Mouse (Mus musculus): ENCODE data around the gene Ntm. TPM values are rescaled to one million over a fixed set of nuclear protein-coding genes. Genes with fewer than 3 reads are reported as not detected.

Gene Ntm
- polyA plus RNA-seq, 2 experiments from 2014 or later, result not detected

DNA sequence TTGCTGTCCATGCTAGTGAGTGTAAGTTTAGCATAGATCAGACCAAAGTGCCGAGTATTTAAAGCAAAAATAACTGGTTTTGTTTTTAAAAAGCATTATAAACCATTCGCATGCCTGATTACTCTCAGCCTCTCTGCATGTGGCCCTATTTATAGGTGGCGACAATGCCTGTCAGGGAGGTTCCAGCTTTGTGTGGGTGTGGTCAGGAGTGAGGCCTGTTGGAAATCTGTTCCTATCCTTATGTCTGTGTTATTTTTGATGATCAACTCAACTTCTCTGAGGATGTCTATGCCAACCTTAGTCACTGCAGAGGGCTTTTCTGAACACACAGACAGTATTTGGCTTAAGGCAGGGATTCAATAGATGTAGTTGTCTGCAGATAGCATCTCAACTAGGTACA lies 78.9 kb downstream of the Ntm start:
- ATAC-seq, result no peak

DNA sequence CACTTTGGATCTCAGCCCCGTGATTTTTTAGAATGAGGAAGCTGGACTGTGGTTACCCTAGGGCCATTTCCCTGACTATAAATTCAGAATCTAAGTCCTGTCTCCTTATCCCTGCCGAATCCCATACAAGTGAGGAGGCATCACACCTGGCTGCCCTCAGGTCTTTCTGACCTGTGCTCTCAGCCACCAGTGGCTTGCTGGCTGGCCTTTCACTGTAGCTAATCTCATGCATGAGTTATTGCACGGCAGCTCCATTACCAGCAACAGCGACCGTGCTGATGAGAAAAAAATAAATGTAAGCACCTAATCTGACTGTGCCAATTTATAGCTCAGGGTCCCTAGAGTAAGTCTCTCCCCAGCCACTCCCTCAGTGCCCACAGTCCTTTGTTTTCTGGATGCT lies 81.3 kb downstream of the Ntm start:
- ATAC-seq, result no peak

DNA sequence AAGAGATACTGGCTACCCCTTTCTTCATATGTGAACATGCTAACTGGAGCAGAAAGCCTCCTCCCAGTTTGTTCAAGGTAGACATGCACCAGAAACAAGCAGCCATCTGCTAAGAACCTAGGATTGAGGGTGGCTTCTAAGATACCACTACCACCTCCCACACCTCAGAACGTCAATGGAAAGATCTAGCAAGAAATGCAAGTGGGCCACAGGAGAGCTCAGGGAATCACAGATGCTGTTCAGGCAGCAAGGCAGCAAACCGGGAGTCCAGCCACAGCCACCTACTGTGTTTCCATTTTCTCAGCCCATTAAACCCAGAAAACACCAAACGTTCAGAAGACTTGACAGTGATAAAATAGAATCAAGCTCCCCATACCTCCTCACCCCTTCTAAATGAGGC lies 85.4 kb downstream of the Ntm start:
- ATAC-seq, result no peak

DNA sequence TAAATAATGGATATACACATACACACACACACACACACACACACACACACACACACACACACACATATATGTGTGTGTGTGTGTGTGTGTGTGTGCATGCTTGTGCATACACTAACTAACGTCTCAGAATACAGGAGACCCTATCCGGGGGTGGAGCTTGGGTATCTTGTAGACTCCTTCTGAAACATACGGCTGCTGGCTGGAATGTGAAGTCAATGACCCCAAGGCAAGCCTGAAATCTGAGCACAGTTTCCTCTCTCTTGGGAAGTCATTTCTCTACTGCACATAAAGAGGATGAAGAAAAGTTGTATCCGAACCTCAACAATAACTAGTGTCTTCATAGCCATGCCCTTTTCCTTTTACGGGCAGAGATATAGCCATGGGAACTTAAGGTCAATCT lies 95.2 kb downstream of the Ntm start:
- no peak for ATAC-seq

DNA sequence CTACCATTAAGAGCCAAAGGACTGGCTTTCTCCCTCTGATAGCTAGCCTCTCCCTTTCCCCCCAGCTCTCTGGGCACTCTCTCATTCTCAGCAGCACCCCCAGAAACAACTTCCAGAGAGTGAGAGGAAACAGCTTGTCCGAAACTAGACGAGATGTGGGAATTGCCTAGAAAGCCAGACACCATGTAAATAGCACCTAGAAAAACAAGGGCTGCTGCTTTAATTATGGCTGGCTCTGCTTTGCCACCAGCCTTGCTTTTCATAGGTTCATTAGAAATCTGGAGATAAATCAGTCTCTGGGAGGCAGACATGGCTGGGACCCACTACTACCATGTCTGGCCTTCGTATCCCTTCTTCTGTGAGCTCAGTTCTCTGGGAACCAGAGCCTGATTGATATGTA lies 96.1 kb downstream of the Ntm start:
- ATAC-seq, result no peak

DNA sequence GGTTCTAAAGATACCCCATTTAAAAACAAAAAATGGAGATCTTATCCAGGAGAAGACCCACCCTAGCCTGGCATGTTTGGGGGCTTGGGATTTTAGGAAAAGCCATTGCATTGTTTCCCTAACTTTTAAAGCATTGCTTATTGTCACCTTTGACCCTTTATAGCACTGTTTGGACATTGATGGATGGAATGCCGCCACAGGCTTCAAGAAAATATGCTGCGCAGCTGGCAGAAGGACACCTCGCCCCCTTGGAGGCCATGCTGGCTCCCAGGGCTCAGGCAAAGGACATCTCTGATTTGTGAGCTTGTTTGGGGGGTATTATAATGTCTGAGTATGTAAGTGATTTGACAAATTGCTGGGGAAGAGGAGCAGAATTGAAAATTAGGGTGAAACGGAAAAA lies 96.8 kb downstream of the Ntm start:
- no peak for ATAC-seq

DNA sequence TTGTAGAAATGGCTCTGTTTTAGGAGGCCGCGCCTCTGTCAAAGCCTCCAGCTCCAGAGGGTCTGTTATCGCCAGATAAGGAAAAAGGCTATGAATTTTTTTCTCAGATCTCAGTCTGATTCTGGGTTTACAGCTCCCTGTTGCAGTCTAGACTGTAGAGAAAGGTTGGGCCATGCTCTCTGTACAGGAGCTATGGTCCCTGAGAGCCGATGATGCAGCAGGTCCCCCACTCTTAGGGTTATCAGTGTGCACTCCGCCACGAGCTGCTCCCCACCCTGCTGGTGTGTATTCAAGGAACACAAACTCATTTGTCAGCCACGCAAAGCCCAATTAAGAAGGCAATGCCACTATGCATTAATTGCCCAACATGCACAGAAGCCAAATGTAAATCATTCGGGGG lies 97.4 kb downstream of the Ntm start:
- no peak for ATAC-seq

DNA sequence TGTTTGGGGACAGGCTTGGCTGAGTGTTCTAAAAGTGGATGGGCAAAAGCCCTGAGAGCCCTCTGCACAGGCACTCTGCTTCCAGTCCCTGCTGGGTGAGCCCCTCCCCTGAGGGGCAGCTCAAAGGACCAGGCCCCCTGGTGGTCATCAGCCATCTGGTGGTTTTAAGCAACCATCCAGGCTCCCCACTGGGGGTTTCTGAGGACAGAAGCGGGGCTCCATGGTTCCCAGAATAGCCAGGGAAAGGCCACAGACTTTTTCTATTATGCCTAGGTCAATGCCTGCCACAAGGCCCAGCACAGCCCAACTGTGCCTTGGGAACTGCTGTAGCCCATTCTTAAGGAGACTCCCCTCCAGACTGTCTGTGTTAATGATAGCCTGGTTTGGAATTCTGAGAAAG lies 98.1 kb downstream of the Ntm start:
- ATAC-seq, result no peak

DNA sequence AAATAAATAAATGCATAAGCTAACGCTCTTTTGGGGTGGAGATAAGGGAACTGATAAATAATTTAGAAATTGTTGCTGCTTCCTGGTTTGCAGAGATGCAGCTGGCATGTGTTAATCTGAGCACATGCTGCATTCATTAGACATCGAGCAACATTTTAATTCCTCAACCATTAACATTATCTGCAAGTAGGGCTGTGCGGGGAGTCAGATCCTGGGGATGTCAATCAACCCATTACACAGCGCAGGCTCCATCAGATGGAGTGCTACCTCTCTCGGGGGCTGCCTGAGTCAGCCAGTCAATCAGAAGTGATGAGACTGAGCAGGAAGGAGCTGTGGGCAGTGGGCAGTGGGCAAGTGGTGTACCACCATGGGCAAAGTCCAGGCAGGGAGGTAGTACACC lies 100.5 kb downstream of the Ntm start:
- ATAC-seq, result no peak

DNA sequence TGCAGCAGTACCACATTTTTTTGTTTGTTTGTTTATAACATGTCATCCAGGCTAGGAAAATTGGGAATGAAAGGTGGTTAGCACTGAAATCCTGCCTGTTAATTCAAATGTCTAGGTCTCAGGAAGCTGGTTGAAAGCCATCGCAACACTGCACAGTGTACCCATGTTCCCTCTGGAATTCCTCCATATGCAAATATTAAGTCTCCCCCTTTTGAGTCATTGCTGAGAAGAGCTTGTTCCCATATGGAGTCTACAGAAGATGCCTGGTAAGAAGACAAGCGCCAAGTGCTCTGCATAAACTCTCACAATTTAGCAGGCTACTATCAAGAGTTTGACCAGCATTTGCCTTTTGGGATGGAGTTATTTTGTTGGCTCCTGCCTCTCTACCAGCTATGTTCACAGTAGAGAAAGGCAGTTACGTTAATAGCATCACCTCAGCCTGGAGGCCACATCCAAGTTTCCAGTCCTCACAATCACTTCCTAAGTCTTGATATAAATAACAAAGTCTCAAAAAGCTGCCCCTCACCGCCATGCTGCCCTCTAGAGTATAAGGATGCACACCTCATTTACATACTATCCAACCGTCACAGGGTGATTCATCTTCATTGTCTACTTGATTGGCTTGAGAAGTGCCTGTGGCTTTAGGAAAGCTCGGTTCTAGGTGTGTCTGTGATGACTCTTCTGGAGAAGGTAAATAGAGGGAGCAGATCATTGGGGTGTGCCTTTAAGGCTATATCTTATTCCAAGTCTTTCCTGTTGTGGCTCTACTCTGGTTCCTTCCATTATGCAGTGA lies 103.5 kb downstream of the Ntm start:
- ATAC-seq, result no peak

DNA sequence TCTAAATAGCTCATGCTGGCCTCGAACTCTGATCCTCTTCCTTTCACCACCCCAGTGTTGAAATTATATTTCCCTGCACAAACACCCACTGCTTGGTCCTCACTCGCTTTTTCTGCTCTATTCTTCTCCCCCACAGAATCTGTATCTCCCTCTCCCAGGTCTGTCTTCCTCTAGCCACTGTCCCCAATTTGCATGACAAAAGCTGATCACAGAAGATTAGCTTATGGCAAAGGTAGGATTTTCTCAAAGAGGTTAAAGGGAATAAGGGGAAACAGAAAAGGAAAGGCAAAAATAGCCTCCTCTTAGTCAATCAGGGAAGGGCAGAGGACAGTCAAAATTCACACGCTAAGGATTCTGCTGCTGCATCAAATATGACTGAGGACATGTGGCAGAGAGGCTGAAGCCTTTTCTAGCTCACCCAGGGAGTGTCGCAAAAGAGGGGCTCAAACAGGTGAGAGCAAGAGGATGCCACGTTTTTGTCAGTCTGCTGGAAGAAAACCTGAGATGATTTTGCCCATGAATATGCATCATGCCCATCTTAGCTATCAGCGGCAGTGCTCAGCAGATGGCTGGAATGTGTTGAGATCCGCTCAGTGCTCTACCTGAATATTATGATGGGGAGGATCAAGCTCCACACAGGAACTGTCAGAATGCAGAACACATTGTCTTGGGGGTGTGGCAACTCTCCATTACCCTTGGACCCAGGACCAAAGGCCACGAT lies 114.0 kb downstream of the Ntm start:
- ATAC-seq, result no peak

DNA sequence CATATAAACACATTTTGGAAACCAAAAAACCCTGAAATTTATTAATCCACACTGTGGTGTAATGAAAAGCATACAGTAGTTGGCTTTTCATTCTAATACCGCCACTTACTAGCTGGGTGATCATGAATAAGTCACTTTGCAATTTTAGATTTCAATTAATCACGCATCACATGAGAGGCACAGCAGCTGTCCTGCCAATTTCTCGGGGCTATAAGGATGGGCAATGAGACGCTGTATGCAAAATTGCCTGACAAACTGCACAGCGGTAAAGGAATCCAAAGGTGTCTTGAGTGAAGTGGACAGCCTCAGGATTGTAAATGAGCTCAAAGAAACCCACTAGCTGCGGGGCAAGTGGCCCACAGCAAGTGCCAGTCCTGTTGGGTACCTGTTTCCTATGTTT lies 125.6 kb downstream of the Ntm start:
- no peak for ATAC-seq

DNA sequence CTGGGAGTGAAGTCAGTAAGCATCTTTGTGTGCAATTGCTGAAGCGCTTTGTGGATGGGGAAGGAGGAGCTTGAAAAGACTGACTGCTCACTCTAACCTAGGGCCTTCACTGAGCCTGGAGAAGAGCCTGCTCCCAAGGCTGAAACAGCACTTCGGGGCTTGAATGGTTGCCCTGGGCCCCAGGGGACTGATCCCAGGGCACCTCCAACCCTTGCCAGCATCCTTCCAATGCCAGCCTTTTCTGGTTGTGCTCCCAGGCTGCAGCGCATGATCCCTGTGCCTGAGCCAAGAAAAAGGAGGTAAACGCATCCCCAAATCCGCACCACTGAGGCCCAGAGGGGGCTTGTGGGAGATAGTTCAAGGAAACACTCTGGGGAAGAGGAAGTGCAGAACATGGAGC lies 128.0 kb downstream of the Ntm start:
- ATAC-seq, result no peak

DNA sequence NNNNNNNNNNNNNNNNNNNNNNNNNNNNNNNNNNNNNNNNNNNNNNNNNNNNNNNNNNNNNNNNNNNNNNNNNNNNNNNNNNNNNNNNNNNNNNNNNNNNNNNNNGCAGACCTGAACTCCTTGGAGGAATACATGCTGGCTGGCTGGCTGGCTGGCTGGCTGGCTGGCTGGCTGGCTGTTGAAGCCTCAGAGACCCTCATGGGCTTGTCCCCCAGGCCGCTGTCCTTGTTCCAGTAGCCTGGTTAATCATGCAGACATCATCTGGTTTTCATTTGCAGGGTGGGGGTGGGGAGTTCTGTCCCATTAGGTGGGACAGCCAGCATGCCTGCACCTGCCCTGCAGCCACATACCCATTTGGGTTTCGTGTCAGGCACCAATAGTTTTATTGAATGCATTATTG lies 129.2 kb downstream of the Ntm start:
- no peak for ATAC-seq

DNA sequence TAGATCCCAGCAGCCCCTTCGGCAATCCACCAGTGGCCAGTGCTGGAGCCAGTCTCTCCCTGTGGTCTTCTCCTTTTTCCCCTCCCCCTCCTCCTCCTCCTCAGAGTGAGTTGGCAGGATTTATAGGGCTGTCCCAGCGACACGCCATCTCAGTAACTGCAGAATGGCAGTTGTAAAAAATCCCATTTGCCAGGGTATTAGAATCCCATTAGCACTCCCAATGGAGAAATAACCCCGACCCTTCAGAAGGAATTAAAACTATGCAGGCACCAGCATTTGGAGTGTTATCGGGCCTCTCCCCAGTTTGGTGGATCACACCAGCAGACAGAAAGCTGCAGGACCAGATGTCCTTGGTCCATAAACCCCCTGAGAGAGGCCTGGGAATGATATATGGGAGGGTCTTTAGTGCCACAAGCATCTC lies 135.7 kb downstream of the Ntm start:
- no peak for ATAC-seq

DNA sequence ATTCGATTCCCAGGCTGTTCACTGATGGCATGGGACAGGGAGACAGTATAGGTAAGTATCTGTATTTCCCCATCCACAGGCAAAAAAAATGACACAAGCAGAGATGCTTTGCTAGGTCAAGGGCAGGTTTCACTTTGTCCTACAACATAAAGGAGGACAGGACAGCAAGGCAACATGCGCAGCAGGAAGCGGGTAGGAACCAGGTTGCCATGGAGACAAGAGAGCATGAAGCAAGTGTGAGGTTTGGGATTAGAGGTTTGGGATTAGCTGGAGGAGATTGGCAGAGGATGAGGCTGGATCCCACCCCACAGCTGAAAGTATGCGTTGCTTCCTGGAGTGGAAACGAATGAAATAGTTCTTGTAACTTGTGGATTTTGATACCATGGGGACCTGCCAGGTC lies 137.7 kb downstream of the Ntm start:
- ATAC-seq, result no peak

DNA sequence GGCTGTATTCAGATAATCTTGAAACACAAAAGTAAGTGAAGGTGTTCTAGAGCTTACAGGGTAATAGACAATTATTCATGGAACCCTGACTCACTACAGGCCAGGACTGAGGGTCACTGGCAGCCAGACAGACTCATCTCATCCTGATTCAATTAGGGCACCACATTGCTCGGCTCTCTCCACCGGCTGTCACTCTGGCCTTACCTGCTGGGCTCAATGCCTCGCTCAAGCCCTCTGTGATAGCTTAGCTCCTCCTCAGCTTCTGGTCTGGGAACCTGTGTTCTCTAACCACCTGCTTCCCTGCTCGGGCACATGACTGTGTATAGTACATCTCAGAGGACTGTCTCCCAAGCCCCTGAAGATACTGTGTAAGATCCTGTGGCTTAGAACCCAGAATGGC lies 139.2 kb downstream of the Ntm start:
- ATAC-seq, result no peak

DNA sequence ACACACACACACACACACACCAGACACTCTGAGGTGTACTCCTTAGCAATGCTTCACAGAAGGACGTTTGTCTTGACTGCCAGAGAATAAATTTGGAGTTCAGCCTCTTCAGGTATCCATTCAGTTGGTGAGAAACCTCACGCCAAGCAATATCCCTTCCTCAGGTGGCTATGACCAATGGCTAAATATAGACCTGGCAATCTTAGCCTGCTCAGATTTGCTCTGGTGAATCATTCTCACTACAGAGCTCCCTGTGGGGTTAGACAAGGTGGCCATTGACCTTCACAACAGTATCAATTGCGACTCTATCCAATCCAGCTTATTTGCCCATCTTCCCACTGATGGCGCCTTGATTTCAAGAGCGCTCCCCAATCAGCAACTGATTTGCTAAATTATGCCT lies 150.3 kb downstream of the Ntm start:
- ATAC-seq, result no peak

DNA sequence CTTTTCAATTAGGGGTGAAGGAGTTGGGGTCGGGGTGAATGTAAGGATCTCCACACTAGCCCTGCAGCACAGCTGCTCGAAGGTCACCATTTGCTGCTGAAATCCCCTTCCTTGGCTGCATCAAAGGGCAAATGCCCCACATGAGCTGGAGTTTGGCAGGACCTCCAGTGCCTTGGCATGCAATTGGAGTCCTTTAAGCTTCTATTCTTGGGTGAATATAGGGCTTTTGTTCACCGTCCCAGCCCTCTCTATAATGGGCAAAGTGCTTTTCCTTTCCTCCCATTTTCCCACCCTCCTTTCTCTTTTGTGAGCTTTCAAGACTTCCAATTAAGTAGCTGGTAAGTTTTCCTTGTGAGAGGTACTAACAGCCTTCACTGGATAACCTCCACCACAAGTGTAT lies 156.2 kb downstream of the Ntm start:
- no peak for ATAC-seq

DNA sequence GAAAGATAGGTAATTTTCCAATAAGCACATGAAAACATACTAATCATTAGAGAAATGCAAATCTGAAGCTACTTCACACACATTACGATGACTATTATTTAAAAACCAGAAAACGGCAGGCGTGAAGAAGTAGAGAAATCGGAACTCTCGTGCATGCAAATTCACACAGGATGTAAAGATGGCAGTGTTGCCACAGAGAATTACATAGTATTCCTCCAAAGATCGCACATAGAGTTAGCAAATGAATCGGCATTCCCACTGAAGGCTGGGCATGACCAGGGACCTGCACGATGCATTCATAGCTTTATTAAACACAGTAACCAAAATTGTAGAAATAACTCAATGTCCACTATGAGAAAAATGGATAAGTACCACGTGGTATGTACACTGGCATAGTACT lies 158.5 kb downstream of the Ntm start:
- no peak for ATAC-seq

DNA sequence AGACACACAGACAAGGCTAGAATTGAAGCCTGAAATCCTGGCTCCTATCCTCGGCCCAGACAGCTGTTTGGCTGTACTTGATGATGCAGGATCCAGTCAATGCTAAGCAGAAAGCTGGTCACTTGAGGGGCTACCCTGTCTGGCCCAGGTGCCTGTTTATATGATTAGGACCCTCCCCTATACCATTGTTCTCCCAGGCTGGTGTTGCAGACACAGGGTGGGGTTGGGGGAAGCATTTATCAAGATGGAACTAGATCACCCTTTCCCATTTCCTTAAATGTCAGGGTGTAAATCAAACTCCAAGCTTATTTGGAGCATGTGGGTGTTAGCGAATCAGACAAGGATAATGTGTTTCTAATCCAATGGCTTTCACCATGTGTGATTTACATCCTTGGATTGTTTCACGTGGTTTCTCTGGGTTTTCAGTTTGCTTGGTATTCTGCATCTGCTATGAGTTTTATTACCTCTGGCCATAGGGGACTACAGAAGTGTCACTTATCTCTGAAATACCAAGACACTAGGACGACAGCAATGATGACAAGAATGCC lies 159.1 kb downstream of the Ntm start:
- ATAC-seq, result no peak

DNA sequence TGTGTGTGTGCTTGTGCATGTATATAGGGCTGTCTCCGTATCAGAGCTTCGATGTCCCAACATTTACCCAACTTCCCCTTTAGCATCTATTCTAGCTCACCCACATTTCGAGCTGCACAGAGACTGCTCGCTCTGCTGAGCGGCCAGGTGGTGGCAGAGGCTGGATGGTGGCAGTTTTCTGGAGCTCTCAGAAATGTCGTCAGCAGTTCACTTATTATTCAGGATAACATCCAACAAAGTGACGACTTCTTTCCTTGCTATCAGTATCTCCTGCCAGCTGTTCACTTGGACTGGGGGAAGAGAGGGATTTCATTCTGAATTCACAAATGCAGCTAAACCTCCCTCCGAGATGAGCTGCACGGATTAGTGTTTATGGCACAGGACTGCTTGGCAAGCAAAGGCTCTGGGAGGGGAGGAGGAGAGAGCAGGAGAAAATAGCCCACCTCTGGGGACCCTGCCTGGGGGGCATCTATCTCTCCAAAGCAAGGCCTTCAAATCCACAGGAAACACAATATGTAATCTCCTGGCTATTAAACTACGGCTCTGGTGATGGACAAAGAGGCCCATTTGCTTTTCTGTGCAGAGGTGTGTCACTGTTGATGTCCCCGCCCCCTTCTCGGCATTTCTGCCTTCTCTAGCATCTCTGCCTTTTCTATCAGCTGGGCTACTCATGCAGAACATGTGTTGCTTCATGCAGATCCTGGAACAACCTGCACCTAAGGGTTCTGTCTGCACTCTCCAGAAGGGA lies 159.8 kb downstream of the Ntm start:
- ATAC-seq, result no peak

DNA sequence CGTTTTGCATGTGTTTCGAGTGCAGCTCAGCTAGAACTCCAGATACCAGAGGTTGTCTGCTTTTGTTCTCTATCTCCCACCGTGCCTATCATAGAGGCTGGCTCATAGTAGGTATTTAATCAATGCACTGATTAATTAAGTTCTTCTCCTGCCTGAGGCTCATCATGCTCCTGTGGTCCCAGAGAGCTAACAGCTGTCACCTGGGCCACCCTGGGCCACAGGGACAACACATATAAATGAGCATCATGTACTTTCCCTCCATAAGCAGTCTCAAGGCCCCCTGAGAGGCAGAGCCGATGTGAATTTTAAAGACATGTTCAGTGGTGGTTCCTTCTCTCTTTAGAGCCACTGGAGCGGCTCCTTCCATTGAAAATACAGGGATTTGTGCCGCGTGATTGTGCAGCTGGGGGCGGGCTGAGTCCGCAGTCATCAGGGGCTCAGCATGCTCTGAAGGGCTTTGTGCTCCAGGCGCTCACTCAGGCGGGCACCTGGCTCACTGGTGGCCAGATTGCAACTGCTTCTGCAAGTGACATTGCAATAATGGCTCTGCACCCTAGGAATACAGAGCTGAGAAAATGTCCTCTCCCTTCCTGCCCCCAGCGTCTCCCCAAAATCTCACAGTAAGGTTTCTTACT lies 160.8 kb downstream of the Ntm start:
- ATAC-seq, result no peak

Measured in activated CD4-positive, CD25-positive, alpha-beta regulatory T cell, adult 4 months (primary cell).